Mouse (Mus musculus): ENCODE measurements around the gene Il34. TPM values are rescaled to one million over a fixed set of nuclear protein-coding genes. Genes with fewer than 3 reads are reported as not detected.
A peak's percentile ranks its signal among the peaks of the same experiment; 100 is the strongest.

The Il34 gene
- polyA plus RNA-seq, 1 experiment from 2014 or later: 1.3 TPM

DNA sequence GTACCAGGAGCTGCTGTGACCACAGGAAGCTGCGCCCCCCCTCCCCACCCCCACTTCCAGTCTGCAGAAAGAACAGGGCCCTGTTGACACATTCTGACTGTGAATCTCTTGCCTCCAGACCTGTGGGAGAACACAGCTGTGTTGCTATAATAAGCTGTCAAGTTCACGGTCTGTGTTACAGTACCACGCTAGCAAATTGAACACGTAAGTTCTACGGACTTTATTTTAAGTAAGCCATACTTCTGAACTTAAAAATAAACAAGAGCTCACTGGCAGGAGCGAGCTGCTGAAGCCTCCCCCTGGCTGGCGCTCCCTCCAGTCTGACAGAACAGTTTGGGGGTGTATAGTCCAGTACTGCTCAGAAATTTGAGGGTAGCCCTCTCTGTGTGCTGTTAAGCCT, 33.3 kb downstream of the Il34 start:
- no peak overlapping the region for H3K4me3 ChIP-seq
- H3K4me2 ChIP-seq: no peak overlapping the region
- H3K9me3 ChIP-seq (replicated peaks): no peaks in the 10 kb centered on the region
- WGBS: 83% methylated on average over 7 of the region's 7 CpGs
- H3K27me3 ChIP-seq: no peaks in the 10 kb centered on the region
- no peak overlapping the region for H3K9ac ChIP-seq
- H3K4me1 ChIP-seq: no peaks in the 10 kb centered on the region
- H3K36me3 ChIP-seq (ENCODE audit: poor library complexity, severe bottlenecking): no peaks in the 10 kb centered on the region
- no peak overlapping the region for H3K27ac ChIP-seq
- no peak for ATAC-seq

GRCm38 (mm10) chr8:110767261-110767660, 38.5 kb downstream of the Il34 start:
- H3K27ac ChIP-seq: no peak overlapping the region

DNA sequence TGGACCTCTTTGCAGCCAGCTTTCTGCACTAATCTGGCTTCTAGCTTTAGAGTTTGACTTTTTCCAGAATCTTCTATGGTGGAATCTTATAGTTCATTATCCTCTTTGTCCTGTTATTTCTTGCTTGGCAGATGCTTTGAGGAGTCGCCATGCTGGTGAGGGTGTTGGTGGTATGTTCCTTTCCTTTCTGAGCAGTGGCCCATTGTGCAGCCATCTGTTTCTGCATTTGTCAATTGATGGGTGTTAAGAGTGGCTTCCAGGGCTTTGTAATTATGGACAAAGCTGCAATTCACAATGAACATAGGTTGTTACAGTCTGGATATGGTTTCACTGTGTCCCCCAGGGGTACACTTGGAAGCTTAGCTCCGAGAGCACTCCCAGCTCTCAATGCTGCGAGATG, 41.1 kb downstream of the Il34 start:
- Histone ChIP-seq H3K9me3 (replicated peaks) (no peaks in the 10 kb centered on the region), H3K27ac (no peak overlapping the region), H3K36me3 (ENCODE audit: poor library complexity, severe bottlenecking) (no peaks in the 10 kb centered on the region), H3K9ac (no peak overlapping the region), H3K27me3 (no peaks in the 10 kb centered on the region), H3K4me3 (no peak overlapping the region), H3K4me1 (no peaks in the 10 kb centered on the region), H3K4me2 (no peak overlapping the region)
- 58% methylated on average over 3 of the region's 3 CpGs for WGBS
- no peak for ATAC-seq

More at GRCm38 (mm10) chr8:110767261-110767660, 38.5 kb downstream of the Il34 start:
- Histone ChIP-seq H3K4me3 (no peak overlapping the region), H3K27me3 (no peaks in the 10 kb centered on the region), H3K4me2 (no peak overlapping the region), H3K9me3 (replicated peaks) (no peaks in the 10 kb centered on the region), H3K9ac (no peak overlapping the region), H3K4me1 (no peaks in the 10 kb centered on the region), H3K36me3 (ENCODE audit: poor library complexity, severe bottlenecking) (no peaks in the 10 kb centered on the region)
- no peak for ATAC-seq
- WGBS: 86% methylated on average over 6 of the region's 6 CpGs

DNA sequence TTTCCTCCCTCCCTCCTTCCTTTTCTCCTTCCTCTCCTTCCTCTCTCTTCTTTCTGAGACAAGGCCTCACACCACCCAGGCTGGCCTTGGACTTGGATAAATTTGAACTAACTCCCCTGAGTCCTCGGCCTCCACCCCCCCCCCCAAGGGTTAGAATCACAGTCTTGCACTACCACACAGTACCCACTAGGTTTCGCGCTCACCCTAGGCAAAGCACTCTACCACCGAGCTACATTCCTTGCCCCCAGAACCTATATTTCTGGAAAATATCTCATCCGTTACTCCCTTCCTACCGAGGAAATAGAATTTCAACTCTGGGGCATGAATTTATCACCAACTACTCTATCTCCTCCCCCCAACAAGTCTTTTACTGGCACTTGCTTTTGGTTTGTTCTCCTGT, 43.7 kb downstream of the Il34 start:
- Histone ChIP-seq H3K4me1 (no peaks in the 10 kb centered on the region), H3K27ac (no peak overlapping the region), H3K36me3 (ENCODE audit: poor library complexity, severe bottlenecking) (no peaks in the 10 kb centered on the region), H3K27me3 (no peaks in the 10 kb centered on the region), H3K4me3 (no peak overlapping the region), H3K4me2 (no peak overlapping the region), H3K9ac (no peak overlapping the region), H3K9me3 (replicated peaks) (no peaks in the 10 kb centered on the region)
- ATAC-seq: no peak
- WGBS: 70% methylated on average over 6 of the region's 6 CpGs

DNA sequence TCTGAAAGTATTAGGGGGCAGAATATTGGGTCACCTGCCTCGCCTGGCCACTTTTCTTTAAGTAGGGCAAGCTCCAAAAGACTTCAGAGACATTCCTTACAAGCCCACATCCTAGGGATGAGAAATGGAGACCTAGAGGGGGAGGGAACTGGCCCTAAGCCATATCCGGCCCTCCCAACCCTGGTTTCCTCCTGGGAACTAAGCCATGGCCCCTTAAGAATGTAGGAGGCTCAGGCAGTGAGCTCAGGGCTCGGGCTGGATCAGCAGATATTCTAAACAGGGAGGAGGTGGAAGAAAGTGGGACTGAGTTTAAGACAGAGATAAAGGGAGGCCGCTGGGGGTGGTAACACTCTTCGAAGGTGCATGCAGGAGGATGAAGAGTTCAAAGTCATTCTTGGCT, 44.5 kb downstream of the Il34 start:
- WGBS: 60% methylated on average over 5 of the region's 5 CpGs
- Histone ChIP-seq H3K4me3 (no peak overlapping the region), H3K4me2 (no peak overlapping the region), H3K9ac (no peak overlapping the region), H3K27ac (no peak overlapping the region), H3K9me3 (replicated peaks) (no peaks in the 10 kb centered on the region), H3K36me3 (ENCODE audit: poor library complexity, severe bottlenecking) (no peaks in the 10 kb centered on the region), H3K4me1 (no peaks in the 10 kb centered on the region), H3K27me3 (no peaks in the 10 kb centered on the region)
- no peak for ATAC-seq

- Histone ChIP-seq H3K36me3 (ENCODE audit: poor library complexity, severe bottlenecking) (no peaks in the 10 kb centered on the region), H3K27me3 (no peaks in the 10 kb centered on the region), H3K4me3 (no peak overlapping the region), H3K9me3 (replicated peaks) (no peaks in the 10 kb centered on the region), H3K27ac (no peak overlapping the region), H3K4me1 (no peaks in the 10 kb centered on the region), H3K4me2 (no peak overlapping the region), H3K9ac (no peak overlapping the region)
- 81% methylated on average over 7 of the region's 7 CpGs for WGBS
- ATAC-seq: no peak
These were observed 45.3 kb downstream of the Il34 start for GRCm38 (mm10) chr8:110760280-110760940.

DNA sequence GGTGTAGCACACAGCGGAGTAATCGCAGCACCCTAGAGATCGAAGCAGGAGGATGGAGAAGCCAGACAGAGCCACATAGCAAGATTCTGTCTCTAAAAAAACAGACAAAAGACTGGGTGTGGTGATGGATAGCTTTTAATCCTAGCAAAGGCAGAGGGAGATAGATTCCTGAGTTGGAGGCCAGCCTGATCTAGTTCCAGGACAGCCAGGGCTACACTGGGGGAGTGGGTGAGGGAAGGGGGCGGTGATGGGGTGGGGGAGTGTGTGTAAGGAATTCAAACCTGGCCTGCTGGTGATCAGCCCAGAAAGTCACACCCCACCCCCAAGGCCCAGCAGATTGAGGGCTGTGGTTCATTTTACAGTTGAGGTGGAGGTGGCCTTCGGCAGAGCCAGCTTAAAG, 49.5 kb downstream of the Il34 start:
- Histone ChIP-seq H3K36me3 (ENCODE audit: poor library complexity, severe bottlenecking) (no peaks in the 10 kb centered on the region), H3K27ac (no peak overlapping the region), H3K9ac (no peak overlapping the region), H3K4me1 (no peaks in the 10 kb centered on the region), H3K27me3 (no peaks in the 10 kb centered on the region), H3K9me3 (replicated peaks) (no peaks in the 10 kb centered on the region), H3K4me2 (no peak overlapping the region), H3K4me3 (no peak overlapping the region)
- 90% methylated on average over 5 of the region's 5 CpGs for WGBS
- ATAC-seq: no peak

GRCm38 (mm10) chr8:110755511-110756170, 50.1 kb downstream of the Il34 start:
- no peaks in the 10 kb centered on the region for H3K27me3 ChIP-seq
- no peak overlapping the region for H3K9ac ChIP-seq
- H3K9me3 ChIP-seq (replicated peaks): no peaks in the 10 kb centered on the region
- WGBS: 50% methylated on average over 15 of the region's 15 CpGs
- no peaks in the 10 kb centered on the region for H3K4me1 ChIP-seq
- H3K36me3 ChIP-seq (ENCODE audit: poor library complexity, severe bottlenecking): no peaks in the 10 kb centered on the region
- no peak for ATAC-seq
- H3K4me3 ChIP-seq: no peak overlapping the region
- H3K27ac ChIP-seq: no peak overlapping the region
- H3K4me2 ChIP-seq: no peak overlapping the region

DNA sequence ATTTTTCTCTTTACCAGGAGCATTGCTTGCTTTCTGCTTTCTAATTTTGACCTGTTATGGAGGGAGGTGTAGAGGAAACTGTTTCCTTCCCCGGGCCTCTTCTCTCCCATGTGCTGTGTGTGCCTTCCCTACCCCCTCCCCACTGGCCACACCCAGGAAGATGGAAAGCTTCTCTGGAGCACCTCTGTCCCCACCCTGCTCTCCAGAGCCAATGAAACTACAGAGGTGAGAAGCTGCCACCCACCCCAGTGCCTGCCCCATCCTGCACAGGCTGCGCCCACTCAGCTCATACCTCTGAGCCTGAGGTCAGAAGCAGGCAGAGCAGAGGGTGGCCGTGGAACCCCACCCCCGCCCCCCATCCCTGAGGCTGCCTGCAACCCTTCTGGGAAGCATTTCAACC, 51.0 kb downstream of the Il34 start:
- no peak overlapping the region for H3K4me3 ChIP-seq
- no peak overlapping the region for H3K9ac ChIP-seq
- 62% methylated on average over 3 of the region's 4 CpGs for WGBS
- H3K9me3 ChIP-seq (replicated peaks): no peaks in the 10 kb centered on the region
- H3K27ac ChIP-seq: no peak overlapping the region
- H3K36me3 ChIP-seq (ENCODE audit: poor library complexity, severe bottlenecking): no peaks in the 10 kb centered on the region
- H3K4me2 ChIP-seq: no peak overlapping the region
- H3K4me1 ChIP-seq: no peaks in the 10 kb centered on the region
- no peaks in the 10 kb centered on the region for H3K27me3 ChIP-seq
- no peak for ATAC-seq

DNA sequence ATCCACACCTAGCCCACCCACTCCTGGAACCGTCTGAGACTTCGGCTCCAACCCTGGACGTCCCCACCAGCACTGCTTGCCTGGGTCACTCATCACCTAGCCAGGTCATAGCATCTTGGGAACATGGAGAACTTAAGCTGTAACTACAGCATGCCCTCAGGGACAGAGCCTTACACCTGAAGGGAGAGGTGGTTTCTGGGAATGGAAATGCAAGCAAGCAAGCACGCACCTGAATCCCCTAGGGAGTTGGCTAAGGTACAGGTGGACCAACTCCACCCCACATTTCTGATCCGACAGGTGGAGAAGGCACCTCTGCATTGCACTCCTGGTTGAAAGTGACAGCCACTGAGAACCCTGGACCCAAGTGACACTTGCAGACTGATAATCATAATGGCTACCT, 54.2 kb downstream of the Il34 start:
- H3K27me3 ChIP-seq: no peaks in the 10 kb centered on the region
- H3K4me3 ChIP-seq: no peak overlapping the region
- no peak for ATAC-seq
- H3K27ac ChIP-seq: no peak overlapping the region
- no peak overlapping the region for H3K4me2 ChIP-seq
- H3K4me1 ChIP-seq: no peaks in the 10 kb centered on the region
- H3K9me3 ChIP-seq (replicated peaks): no peaks in the 10 kb centered on the region
- H3K9ac ChIP-seq: no peak overlapping the region
- 83% methylated on average over 5 of the region's 5 CpGs for WGBS
- no peaks in the 10 kb centered on the region for H3K36me3 ChIP-seq (ENCODE audit: poor library complexity, severe bottlenecking)

GRCm38 (mm10) chr8:110750269-110750668, 55.5 kb downstream of the Il34 start:
- no peaks in the 10 kb centered on the region for H3K27me3 ChIP-seq
- ATAC-seq: no peak
- WGBS: 50% methylated on average over 13 of the region's 13 CpGs

GRCm38 (mm10) chr8:110749500-110750170, 56.1 kb downstream of the Il34 start:
- 61% methylated on average over 10 of the region's 10 CpGs for WGBS
- Histone ChIP-seq H3K4me3 (no peak overlapping the region), H3K9ac (no peak overlapping the region), H3K4me2 (no peak overlapping the region), H3K36me3 (ENCODE audit: poor library complexity, severe bottlenecking) (no peaks in the 10 kb centered on the region), H3K27me3 (no peaks in the 10 kb centered on the region), H3K9me3 (replicated peaks) (no peaks in the 10 kb centered on the region), H3K27ac (no peak overlapping the region), H3K4me1 (no peaks in the 10 kb centered on the region)
- ATAC-seq: peak; percentile 61

More at GRCm38 (mm10) chr8:110750269-110750668, 55.5 kb downstream of the Il34 start:
- Histone ChIP-seq H3K4me3 (no peak overlapping the region), H3K9me3 (replicated peaks) (no peaks in the 10 kb centered on the region), H3K9ac (no peak overlapping the region), H3K27ac (no peak overlapping the region), H3K4me2 (no peak overlapping the region), H3K36me3 (ENCODE audit: poor library complexity, severe bottlenecking) (no peaks in the 10 kb centered on the region), H3K4me1 (no peaks in the 10 kb centered on the region)

Measured in forebrain, embryonic 13.5 days (tissue).